Mouse (Mus musculus) bone marrow, adult 2 months (tissue): ENCODE measurements around the gene Acyp2.

Source experiments
- CTCF ChIP-seq: fragments of 200-500 bp; IDR thresholded peaks from 2 replicates; pipeline ENCODE4 v1.5.1; 2011; ENCODE audit warnings: low read length, control low read depth; ENCODE audit not compliant: control insufficient read depth, insufficient read depth
- POLR2A ChIP-seq: fragments of 200-500 bp; IDR thresholded peaks from 2 replicates; pipeline ENCODE4 v1.6.1; 2011; ENCODE audit warnings: low read depth, mild to moderate bottlenecking, control low read depth, low read length, borderline replicate concordance; ENCODE audit not compliant: control insufficient read depth

DNA sequence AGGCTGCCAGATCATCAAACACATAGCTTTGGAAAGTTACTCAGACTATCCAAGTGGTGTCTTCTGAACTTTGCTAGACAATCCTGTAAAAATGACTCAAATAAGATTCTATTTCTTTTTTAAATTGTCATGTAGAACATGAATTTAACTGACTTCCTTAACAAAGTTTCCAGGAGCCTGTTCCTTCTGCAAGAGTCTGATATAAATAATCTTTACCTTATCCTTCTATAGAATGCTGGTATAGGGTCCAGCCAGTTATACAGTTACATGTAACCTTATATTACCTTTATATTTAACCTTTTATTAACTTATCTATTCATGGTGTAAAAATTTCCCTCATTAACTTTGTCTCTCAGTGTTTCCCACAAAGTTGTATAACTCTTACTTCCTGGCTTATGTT is 36.7 kb downstream of the Acyp2 start:
- TF ChIP-seq POLR2A (no peak), CTCF (no peak)
